Mouse (Mus musculus) olfactory bulb, adult 2 months (tissue): Measurements from ENCODE around the gene Pcsk2.

Experiments
- CTCF ChIP-seq: fragments of 200-500 bp; IDR thresholded peaks from 2 replicates; pipeline ENCODE4 v1.5.1; 2012; ENCODE audit warnings: low read depth, mild to moderate bottlenecking, low read length, moderate library complexity; ENCODE audit not compliant: insufficient read depth
- POLR2A ChIP-seq: fragments of 200-500 bp; IDR thresholded peaks from 2 replicates; pipeline ENCODE4 v1.6.1; 2012; ENCODE audit warnings: mild to moderate bottlenecking, low read depth, low read length, moderate library complexity; ENCODE audit not compliant: insufficient read depth

- TF ChIP-seq POLR2A (no peak), CTCF (no peak)
These were observed 57.1 kb downstream of the Pcsk2 start for GRCm38 (mm10) chr2:143603071-143603470.
